Mouse (Mus musculus) MEL (cell line): ENCODE results near the gene Zic4. TPM values are rescaled to one million over a fixed set of nuclear protein-coding genes. Genes with fewer than 3 reads are reported as not detected.

ENCODE experiments used
- DNase-seq: peaks from one replicate; pipeline ENCODE4 v3.0.0; 2011; ENCODE audit warnings: low read depth, low spot score
- H3K27ac ChIP-seq: 2 replicates; pipeline ENCODE4 v1.5.1; 2012; ENCODE audit warnings: low read depth, mild to moderate bottlenecking, control low read depth, low read length, moderate library complexity; ENCODE audit not compliant: control insufficient read depth
- H3K27me3 ChIP-seq, 2 experiments: fragments of 150-350 bp in 1 of 2; sonication (generic) in 1 of 2; 2 replicates each; pipeline ENCODE4 v1.6.1; 2012; ENCODE audit warnings: low read length in 2 of 2, mild to moderate bottlenecking in 2 of 2, improper control_type of control experiment in 1 of 2, moderate library complexity in 1 of 2; ENCODE audit not compliant: insufficient read depth in 2 of 2, control insufficient read depth in 1 of 2
- H3K36me3 ChIP-seq, 2 experiments: 2 replicates each; pipeline ENCODE4 v1.6.1; 2012 to 2014; ENCODE audit warnings: low read length in 2 of 2, improper control_type of control experiment in 1 of 2, inconsistent platforms in 1 of 2, mild to moderate bottlenecking in 1 of 2; ENCODE audit not compliant: insufficient read depth in 2 of 2, control insufficient read depth in 1 of 2
- H3K4me1 ChIP-seq, 2 experiments: fragments of 150-350 bp in 1 of 2; sonication (generic) in 1 of 2; 2 replicates each; pipeline ENCODE4 v1.6.1; 2012; ENCODE audit warnings: low read length in 2 of 2, improper control_type of control experiment in 1 of 2, mild to moderate bottlenecking in 1 of 2; ENCODE audit not compliant: insufficient read depth in 2 of 2, control insufficient read depth in 1 of 2
- H3K4me3 ChIP-seq, 2 experiments: fragments of 150-350 bp in 1 of 2; sonication (generic) in 1 of 2; 2 replicates each; pipeline ENCODE4 v1.5.1; 2012; ENCODE audit warnings: low read depth in 2 of 2, low read length in 2 of 2, mild to moderate bottlenecking in 2 of 2, moderate library complexity in 2 of 2, control low read depth in 1 of 2, improper control_type of control experiment in 1 of 2; ENCODE audit not compliant: control insufficient read depth in 1 of 2, insufficient read depth in 1 of 2
- H3K79me2 ChIP-seq: 2 replicates; pipeline ENCODE4 v1.6.1; 2012; ENCODE audit warnings: mild to moderate bottlenecking, low read length, moderate library complexity; ENCODE audit not compliant: control insufficient read depth, poor library complexity, insufficient read depth
- H3K9ac ChIP-seq: 2 replicates; pipeline ENCODE4 v1.6.1; 2012; ENCODE audit warnings: low read depth, mild to moderate bottlenecking, control low read depth, low read length, moderate library complexity; ENCODE audit not compliant: control insufficient read depth, poor library complexity, severe bottlenecking
- H3K9me3 ChIP-seq: fragments of 150-350 bp; sonication (generic); replicated peaks from 2 replicates; pipeline ENCODE4 v1.6.1; 2012; ENCODE audit warnings: mild to moderate bottlenecking, low read length, improper control_type of control experiment, moderate library complexity; ENCODE audit not compliant: insufficient read depth
- CHD2 ChIP-seq: IDR thresholded peaks from 2 replicates; pipeline ENCODE4 v1.6.1; 2011; ENCODE audit warnings: low read length, improper control_type of control experiment
- E2F4 ChIP-seq: IDR thresholded peaks from 2 replicates; pipeline ENCODE4 v1.6.1; 2011; ENCODE audit warnings: low read depth, low read length, improper control_type of control experiment, borderline replicate concordance
- EP300 ChIP-seq, 2 experiments: IDR thresholded peaks; 2 replicates each; pipeline ENCODE4 v1.6.1; 2011; ENCODE audit warnings: improper control_type of control experiment in 2 of 2, low read length in 2 of 2, low read depth in 1 of 2, mild to moderate bottlenecking in 1 of 2
- ETS1 ChIP-seq: IDR thresholded peaks from 2 replicates; pipeline ENCODE4 v1.6.1; 2012; ENCODE audit warnings: low read depth, mild to moderate bottlenecking, inconsistent platforms, low read length, improper control_type of control experiment, moderate library complexity
- GATA1 ChIP-seq: IDR thresholded peaks from 2 replicates; pipeline ENCODE4 v1.6.1; 2011; ENCODE audit warnings: low read depth, low read length, improper control_type of control experiment
- MAX ChIP-seq: IDR thresholded peaks from 2 replicates; pipeline ENCODE4 v1.6.1; 2011; ENCODE audit warnings: low read length, improper control_type of control experiment
- MXI1 ChIP-seq: IDR thresholded peaks from 2 replicates; pipeline ENCODE4 v1.6.1; 2011; ENCODE audit warnings: mild to moderate bottlenecking, low read depth, low read length, improper control_type of control experiment
- MYC ChIP-seq: IDR thresholded peaks from 2 replicates; pipeline ENCODE4 v1.6.1; 2011; ENCODE audit warnings: low read depth, mild to moderate bottlenecking, low read length, improper control_type of control experiment, moderate library complexity
- NELFE ChIP-seq: IDR thresholded peaks from 2 replicates; pipeline ENCODE4 v1.6.1; 2011; ENCODE audit warnings: low read depth, low read length, improper control_type of control experiment
- RAD21 ChIP-seq: IDR thresholded peaks from 2 replicates; pipeline ENCODE4 v1.6.1; 2011; ENCODE audit warnings: mild to moderate bottlenecking, low read depth, low read length, improper control_type of control experiment
- RCOR1 ChIP-seq: IDR thresholded peaks from 2 replicates; pipeline ENCODE4 v1.6.1; 2012; ENCODE audit warnings: low read depth, mild to moderate bottlenecking, inconsistent platforms, low read length, improper control_type of control experiment
- TAL1 ChIP-seq: IDR thresholded peaks from 2 replicates; pipeline ENCODE4 v1.6.1; 2012; ENCODE audit warnings: mild to moderate bottlenecking, inconsistent platforms, low read length, moderate library complexity, mixed read lengths
- TBP ChIP-seq: IDR thresholded peaks from 2 replicates; pipeline ENCODE4 v1.8.0; 2011; ENCODE audit warnings: low read depth, low read length, improper control_type of control experiment
- TCF12 ChIP-seq: IDR thresholded peaks from 2 replicates; pipeline ENCODE4 v1.6.1; 2014; ENCODE audit warnings: low read depth, mild to moderate bottlenecking, inconsistent platforms, low read length, improper control_type of control experiment, moderate library complexity
- UBTF ChIP-seq: IDR thresholded peaks from 2 replicates; pipeline ENCODE4 v1.6.1; 2012; ENCODE audit warnings: low read depth, mild to moderate bottlenecking, inconsistent platforms, low read length, improper control_type of control experiment, moderate library complexity, borderline replicate concordance; ENCODE audit not compliant: insufficient read depth
- USF1 ChIP-seq: IDR thresholded peaks from 2 replicates; pipeline ENCODE4 v1.6.1; 2014; ENCODE audit warnings: low read depth, mild to moderate bottlenecking, inconsistent platforms, low read length, improper control_type of control experiment, moderate library complexity
- ZC3H11A ChIP-seq: IDR thresholded peaks from 2 replicates; pipeline ENCODE4 v1.6.1; 2012; ENCODE audit warnings: low read depth, mild to moderate bottlenecking, inconsistent platforms, low read length, improper control_type of control experiment
- ZKSCAN1 ChIP-seq: IDR thresholded peaks from 2 replicates; pipeline ENCODE4 v1.6.1; 2012; ENCODE audit warnings: low read depth, mild to moderate bottlenecking, inconsistent platforms, low read length, improper control_type of control experiment, moderate library complexity
- ZMIZ1 ChIP-seq: IDR thresholded peaks from 2 replicates; pipeline ENCODE4 v1.6.1; 2012; ENCODE audit warnings: low read depth, mild to moderate bottlenecking, inconsistent platforms, low read length, improper control_type of control experiment, moderate library complexity
- ZNF384 ChIP-seq: IDR thresholded peaks from 2 replicates; pipeline ENCODE4 v1.6.1; 2012; ENCODE audit warnings: low read depth, mild to moderate bottlenecking, inconsistent platforms, low read length, improper control_type of control experiment
- polyA plus RNA-seq, 2 experiments: library from polyadenylated mRNA; stranded (reverse) in 1 of 2; unstranded in 1 of 2; fragments of >175 nt in 1 of 2; fragments of >200 nt in 1 of 2; gene quantifications; 2 replicates each; pipeline versions ENCODE4 v1.2.1 to v1.2.4; 2012; ENCODE audit warnings: low replicate concordance in 2 of 2, low read depth in 1 of 2; ENCODE audit not compliant: insufficient read length in 2 of 2, insufficient read depth in 1 of 2, missing spikeins in 1 of 2
- total RNA-seq: library from RNA; depleted of rRNA; stranded (reverse); fragments of 300-350 nt; gene quantifications from 2 replicates; pipeline ENCODE4 v1.2.3, GENCODE M21; 2012

Zic4 gene
- total and polyA plus RNA-seq, 3 experiments, result not detected

DNA sequence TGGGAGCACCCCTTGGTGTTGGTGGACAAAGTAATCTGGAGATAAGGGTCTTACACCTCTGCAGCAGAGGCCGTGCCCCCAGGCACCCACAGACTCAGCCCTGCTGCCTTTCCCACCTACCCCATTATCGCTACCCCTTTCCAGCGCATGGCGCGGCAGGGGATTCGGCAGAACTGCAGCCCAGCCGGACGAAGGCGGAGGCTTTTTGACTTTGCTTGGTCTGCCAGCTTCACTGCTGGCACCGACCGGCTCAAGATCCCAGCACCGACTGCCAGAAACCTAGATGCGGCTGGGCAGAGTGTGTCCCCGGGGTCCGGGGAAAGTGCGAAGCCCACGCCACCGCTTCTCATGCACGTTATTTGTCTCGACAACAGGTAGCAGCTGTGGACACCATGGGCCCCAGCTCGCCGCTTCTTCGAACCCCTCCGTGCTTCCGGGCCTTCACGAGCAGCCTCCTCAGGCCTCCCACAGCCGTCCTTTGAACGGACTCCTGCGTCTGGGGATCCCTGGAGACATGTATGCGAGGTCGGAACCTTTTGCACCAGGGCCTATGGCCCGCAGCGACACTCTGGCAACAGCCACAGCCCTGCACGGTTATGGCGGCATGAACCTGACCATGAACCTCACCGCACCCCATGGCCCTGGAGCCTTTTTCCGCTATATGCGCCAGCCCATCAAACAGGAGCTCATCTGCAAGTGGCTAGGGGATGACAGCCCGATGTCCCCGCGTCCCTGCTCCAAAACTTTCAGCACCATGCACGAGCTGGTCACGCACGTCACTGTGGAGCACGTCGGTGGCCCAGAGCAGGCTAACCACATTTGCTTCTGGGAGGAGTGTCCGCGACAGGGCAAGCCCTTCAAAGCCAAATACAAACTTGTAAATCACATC, 16.4 kb downstream of the Zic4 start:
- Histone ChIP-seq H3K9me3 (no peaks in the 10 kb centered on the region), H3K9ac (no peak overlapping the region), H3K4me1 (no peaks in the 10 kb centered on the region), H3K4me3 (no peak overlapping the region), H3K79me2 (no peaks in the 10 kb centered on the region), H3K27me3 (no peaks in the 10 kb centered on the region), H3K27ac (no peak overlapping the region), H3K36me3 (no peaks in the 10 kb centered on the region)
- no peak for TF ChIP-seq E2F4
- no peak for TF ChIP-seq ZMIZ1
- TF ChIP-seq MXI1, result no peak
- TF ChIP-seq ETS1, result no peak
- TF ChIP-seq ZKSCAN1, result no peak
- no peak for TF ChIP-seq RCOR1
- TF ChIP-seq UBTF, result no peak
- no peak for TF ChIP-seq MAX
- DNase-seq, result no peak

DNA sequence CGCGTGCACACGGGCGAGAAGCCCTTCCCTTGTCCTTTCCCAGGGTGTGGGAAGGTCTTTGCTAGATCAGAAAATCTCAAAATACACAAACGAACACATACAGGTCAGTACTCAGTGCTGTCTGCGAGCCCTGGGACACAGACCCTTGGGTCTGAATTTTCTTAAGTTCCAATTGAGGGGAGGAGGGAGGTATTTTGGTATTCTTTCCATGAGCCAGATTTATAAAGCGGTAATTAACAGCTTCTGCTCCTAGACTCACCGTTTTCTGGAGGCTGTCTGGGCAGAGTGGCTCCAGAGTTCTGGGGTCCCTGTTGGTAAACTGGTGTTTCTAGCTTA, 17.1 kb downstream of the Zic4 start:
- H3K27me3 ChIP-seq, result no peaks in the 10 kb centered on the region
- no peaks in the 10 kb centered on the region for H3K36me3 ChIP-seq
- DNase-seq, result no peak
- no peaks in the 10 kb centered on the region for H3K4me1 ChIP-seq
- no peak overlapping the region for H3K27ac ChIP-seq
- TF ChIP-seq ZNF384 (no peak), USF1 (no peak), EP300 (IDR thresholded peaks at IDR 0.05; ENCODE audit: low read depth in 1 of 2, low read length in 2 of 2) (no peak), NELFE (no peak), MXI1 (no peak), TCF12 (no peak), RAD21 (no peak), MYC (no peak), GATA1 (no peak), UBTF (no peak), RCOR1 (no peak), TAL1 (no peak), CHD2 (no peak), ETS1 (no peak), TBP (no peak), ZC3H11A (no peak)
- no peaks in the 10 kb centered on the region for H3K79me2 ChIP-seq
- H3K9me3 ChIP-seq, result no peaks in the 10 kb centered on the region
- H3K4me3 ChIP-seq, result no peak overlapping the region
- no peak overlapping the region for H3K9ac ChIP-seq
